Comparison of ENCODE assay signal across 8 mouse cellular contexts in the genomic region with DNA sequence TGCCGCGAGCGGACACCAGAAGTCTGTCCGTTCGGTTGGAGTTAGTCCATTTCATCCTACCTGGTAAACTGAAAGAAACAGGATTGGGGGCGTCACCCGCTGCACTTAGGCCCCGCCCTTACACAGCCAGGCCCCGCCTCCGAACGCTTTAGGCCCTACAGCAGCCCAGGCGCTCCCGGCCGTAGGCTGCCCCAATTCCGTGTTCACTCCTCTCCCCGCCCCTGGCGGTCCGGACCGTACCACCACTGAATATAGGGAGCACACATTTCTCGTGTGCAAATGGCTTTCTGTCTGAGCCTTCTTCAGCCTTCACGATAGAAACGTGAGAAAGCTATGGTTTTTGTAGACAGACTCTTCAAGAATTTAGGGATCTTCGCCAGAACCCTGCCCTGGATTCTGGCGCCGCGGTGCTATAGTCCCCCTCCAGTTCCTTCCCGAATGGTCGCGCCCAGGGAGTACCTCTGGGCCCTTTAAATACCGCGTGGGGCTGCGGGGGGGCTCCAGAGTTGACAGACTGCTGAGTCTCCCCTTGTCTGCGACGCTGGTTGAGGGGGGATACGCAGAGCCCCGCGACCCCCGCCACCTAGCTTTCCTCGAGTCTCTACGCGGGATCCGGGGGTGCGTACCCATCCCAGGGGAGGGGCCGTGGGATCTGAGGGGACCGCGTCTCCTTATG. TPM values are rescaled to one million over a fixed set of nuclear protein-coding genes. Genes with fewer than 3 reads are reported as not detected.
DNase-seq lines count a peak whose midpoint lies in the region; ATAC-seq and TF ChIP-seq lines count a peak whose summit lies in the region.

Tcp11l2 (plus strand) TSS at position 232 of the 676 bp plus-strand sequence.

- H3K36me3 ChIP-seq in hindbrain, embryonic 10.5 days = no peaks in the 10 kb centered on the region
- H3K36me3 ChIP-seq in lung, postnatal 0 days (ENCODE audit: insufficient read depth, low read length) = no peaks in the 10 kb centered on the region

- peak within 1 kb of the TSS; percentile 75 for H3K4me2 ChIP-seq in lung, postnatal 0 days (replicated peaks; ENCODE audit: low read depth, low read length)

- H3K9me3 ChIP-seq in hindbrain, embryonic 10.5 days = no peaks in the 10 kb centered on the region
- H3K9me3 ChIP-seq in lung, postnatal 0 days (ENCODE audit: low read length) = no peaks in the 10 kb centered on the region

- TF ChIP-seq CTCF in lung, postnatal 0 days (IDR thresholded peaks at IDR 0.05) = peak; percentile 51

- DNase-seq in MN1 (ENCODE audit: low spot score) = peak; percentile 97
- peak; percentile 98 for DNase-seq in cerebellum, adult 9-10 months
- DNase-seq in hindbrain, embryonic 10.5 days (ENCODE audit: low spot score) = peak; percentile 90
- DNase-seq in layer of hippocampus, adult 9-11 months = peak; percentile 96
- DNase-seq in lung, postnatal 0 days (ENCODE audit: low spot score) = peak; percentile 98
- DNase-seq in ovary, postnatal 14 days (ENCODE audit: low spot score) = peak; percentile 90
- DNase-seq in thymus, postnatal 14 days = peak; percentile 95

- peak within 1 kb of the TSS; percentile 89 for H3K4me3 ChIP-seq in hindbrain, embryonic 10.5 days
- H3K4me3 ChIP-seq in lung, postnatal 0 days (ENCODE audit: low read depth, low read length) = peak within 1 kb of the TSS; percentile 97

- ATAC-seq in frontal cortex, adult (ENCODE audit: low TSS enrichment) = peak; percentile 94
- peak; percentile 97 for ATAC-seq in lung, postnatal 0 days

- H3K4me1 ChIP-seq in hindbrain, embryonic 10.5 days (replicated peaks) = peaks cover 23% of the 10 kb centered on the region
- peaks cover 21% of the 10 kb centered on the region; the same call in 1 of the 2 replicates for H3K4me1 ChIP-seq in lung, postnatal 0 days (ENCODE audit: insufficient read depth, low read depth, low read length)

- no peak; the same call in 1 of the 2 replicates for TF ChIP-seq EP300 in lung, postnatal 0 days (IDR thresholded peaks at IDR 0.05)

- peaks cover 10% of the 10 kb centered on the region for H3K27me3 ChIP-seq in hindbrain, embryonic 10.5 days (ENCODE audit: insufficient read depth, poor library complexity, severe bottlenecking)
- no peaks in the 10 kb centered on the region for H3K27me3 ChIP-seq in lung, postnatal 0 days (replicated peaks; ENCODE audit: insufficient read depth, low read length)

- H3K9ac ChIP-seq in lung, postnatal 0 days (replicated peaks; ENCODE audit: low read depth) = peak within 1 kb of the TSS; percentile 87

- H3K27ac ChIP-seq in hindbrain, embryonic 10.5 days = peak within 1 kb of the TSS; percentile 95
- H3K27ac ChIP-seq in lung, postnatal 0 days (ENCODE audit: low read length) = peak within 1 kb of the TSS; percentile 98

- under 1% methylated on average over 46 of the region's 46 CpGs for WGBS in hindbrain, embryonic 10.5 days
- WGBS in lung, postnatal 0 days = 1% methylated on average over 46 of the region's 46 CpGs

RNA-seq across cellular contexts. Expression of gene Tcp11l2, which starts in this region (rescaled TPM):
- polyA plus RNA-seq in hindbrain, embryonic 10.5 days (2016; fragmentation: Nextera tagmentation; extraction: Ambion mirVana) = 3.3 and 6.6 TPM in 2 replicates
- 73.8 and 73.9 TPM in 2 replicates for polyA plus RNA-seq in lung, postnatal 0 days (2015; fragmentation: Nextera tagmentation; extraction: Ambion mirVana)

Comparison
In these comparisons a context has a peak if more than half of its experiments do, and no peak if none do; other contexts are left out.
1. Peak in every context shown above with its lines: DNase-seq, ATAC-seq, H3K4me3 ChIP-seq and H3K27ac ChIP-seq.